Mouse (Mus musculus) megakaryocyte progenitor cell, adult 5-6 weeks (primary cell): ENCODE data around the gene Plekha6. TPM values are rescaled to one million over a fixed set of nuclear protein-coding genes. Genes with fewer than 3 reads are reported as not detected.

ENCODE experiments used
- ATAC-seq: replicated peaks from 2 replicates; pipeline ENCODE4 v1.8.0; 2016; ENCODE audit warnings: mild to moderate bottlenecking, moderate TSS enrichment, inconsistent platforms; ENCODE audit not compliant: poor library complexity
- total RNA-seq, 2 experiments: library from RNA; stranded (forward) in 1 of 2; stranded (reverse) in 1 of 2; fragments of 157-497, 149-512 nt in 1 of 2; fragments of 200-1000 nt in 1 of 2; gene quantifications; 2 replicates each; pipeline versions ENCODE4 v1.2.3 to v1.2.4; 2015 to 2017

Gene Plekha6
- total RNA-seq, 2 experiments from 2014 or later = 1.1 to 1.8 TPM

DNA sequence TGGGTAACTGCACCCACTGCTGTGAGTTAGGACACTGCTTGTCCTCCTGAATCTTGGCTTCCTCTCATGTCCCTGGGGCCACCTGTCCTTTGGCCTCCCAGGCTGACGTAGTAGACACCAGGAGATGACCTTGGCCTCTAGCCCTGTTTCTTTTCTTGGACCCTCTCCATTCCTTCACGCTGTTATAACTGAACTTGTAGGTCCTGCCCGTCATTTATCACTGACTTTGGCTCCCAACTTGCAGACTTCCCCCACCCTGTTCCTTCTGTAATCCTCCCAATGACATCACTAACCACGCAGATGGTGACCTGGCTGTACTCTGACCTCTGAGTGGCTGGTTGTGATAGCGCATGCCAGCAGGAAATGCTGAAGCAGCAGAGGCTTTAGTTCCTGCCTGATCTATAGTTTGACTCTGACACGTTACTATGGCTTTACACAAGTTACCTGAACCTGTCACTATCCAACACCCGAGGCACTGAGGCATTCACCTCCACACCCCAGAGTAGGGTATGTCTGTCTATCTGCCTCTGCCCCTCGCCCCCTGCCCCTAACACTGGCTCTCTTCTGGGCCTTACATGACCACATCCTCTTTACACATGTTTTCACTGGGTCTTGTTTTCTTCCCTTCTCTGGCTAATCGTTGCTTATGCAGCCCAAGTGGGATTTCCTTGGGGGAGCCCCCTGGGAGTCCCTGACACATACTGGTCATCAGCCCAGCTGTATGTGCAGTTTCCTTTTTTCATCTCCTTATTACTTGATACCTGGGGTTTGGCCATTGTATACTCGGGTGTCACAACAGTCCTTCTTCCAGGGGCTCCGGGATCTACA lies 183.9 kb downstream of the Plekha6 start:
- peak; percentile 93 for ATAC-seq

DNA sequence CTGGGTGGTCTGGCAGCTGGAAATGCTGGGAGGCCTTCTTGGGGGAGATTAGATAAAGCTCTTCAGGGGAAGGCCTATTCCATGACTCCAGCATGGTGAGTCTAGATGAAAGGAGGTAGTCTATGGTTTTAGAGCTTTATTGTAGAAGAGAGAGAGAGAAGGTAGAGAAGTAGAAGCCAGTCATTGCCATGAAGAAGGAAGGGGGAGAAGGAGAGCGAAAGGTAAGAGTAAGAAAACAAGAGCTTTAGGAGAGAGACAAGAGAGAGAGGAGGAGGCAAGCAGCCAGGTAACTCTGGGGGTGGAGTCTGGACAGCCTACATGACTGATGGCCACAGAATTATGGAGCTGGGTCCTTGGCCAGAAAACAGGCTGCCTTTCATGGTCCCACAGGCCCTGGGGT lies 186.2 kb downstream of the Plekha6 start, which contains the start of gene Ren1:
Gene Ren1 (plus strand): TSS at position 301 of the 400 bp plus-strand sequence.
- ATAC-seq = no peak

DNA sequence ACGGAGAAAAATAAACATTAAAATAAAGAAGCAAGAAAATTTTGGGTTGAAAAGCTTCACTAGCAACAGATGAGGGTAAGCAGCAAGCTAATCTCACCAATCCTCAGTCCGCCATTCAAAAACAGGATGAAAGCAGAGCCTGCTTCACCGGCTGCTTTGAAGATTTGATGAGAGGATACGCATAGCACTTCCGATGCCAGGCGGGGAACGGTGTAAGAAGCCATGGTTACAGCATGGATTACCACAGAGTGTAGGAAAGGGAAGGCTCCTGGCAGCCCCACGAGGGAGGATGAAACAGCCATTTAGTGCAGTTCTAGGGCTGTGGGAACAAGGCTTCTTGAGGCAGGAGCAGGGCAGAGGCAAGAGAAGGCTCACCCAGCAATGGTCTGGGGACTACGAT lies 187.8 kb downstream of the Plekha6 start:
- ATAC-seq = no peak

Other genes with a start within 250 kb of the Plekha6 start
- gene Mdm4, start 133.6 kb upstream of the Plekha6 start, total RNA-seq (2015) = 65.0 and 85.1 TPM in 2 replicates
- gene Mdm4, start 133.6 kb upstream of the Plekha6 start, total RNA-seq (2017) = 105 and 121 TPM in 2 replicates
- gene Pik3c2b, start 118.5 kb upstream of the Plekha6 start, total RNA-seq (2015) = 1.8 and 2.6 TPM in 2 replicates
- 1.5 and 1.7 TPM in 2 replicates for gene Pik3c2b, start 118.5 kb upstream of the Plekha6 start, total RNA-seq (2017)
- 54.1 and 60.2 TPM in 2 replicates for gene Ppp1r15b, start 33.1 kb upstream of the Plekha6 start, total RNA-seq (2015)
- gene Ppp1r15b, start 33.1 kb upstream of the Plekha6 start, total RNA-seq (2017) = 86.1 and 90.7 TPM in 2 replicates
- gene Golt1a, start 145.6 kb downstream of the Plekha6 start, total RNA-seq (2015) = not detected in 2 replicates
- gene Golt1a, start 145.6 kb downstream of the Plekha6 start, total RNA-seq (2017) = not detected in 2 replicates
- gene Kiss1, start 157.7 kb downstream of the Plekha6 start, total RNA-seq (2015) = not detected in 2 replicates
- gene Kiss1, start 157.7 kb downstream of the Plekha6 start, total RNA-seq (2017) = not detected in 2 replicates
- not detected in 2 replicates for gene Ren1, start 186.3 kb downstream of the Plekha6 start, total RNA-seq (2015)
- gene Ren1, start 186.3 kb downstream of the Plekha6 start, total RNA-seq (2017) = not detected in 2 replicates
- not detected in 2 replicates for gene Etnk2, start 199.4 kb downstream of the Plekha6 start, total RNA-seq (2015)
- not detected in 2 replicates for gene Etnk2, start 199.4 kb downstream of the Plekha6 start, total RNA-seq (2017)